Mouse (Mus musculus) bone marrow macrophage, adult 2 months (primary cell): ENCODE measurements around the gene Pik3r5.

Source experiments
- CTCF ChIP-seq: IDR thresholded peaks from 2 replicates; pipeline ENCODE4 v1.5.1; 2012; ENCODE audit warnings: low read depth, mild to moderate bottlenecking, low read length, moderate library complexity
- POLR2A ChIP-seq: IDR thresholded peaks from 2 replicates; pipeline ENCODE4 v1.6.1; 2012; ENCODE audit warnings: mild to moderate bottlenecking, low read depth, low read length, borderline replicate concordance

GRCm38 (mm10) chr11:68390381-68391287 is 41.3 kb upstream of the Pik3r5 start:
- TF ChIP-seq CTCF (no peak), POLR2A (no peak)
